Mouse (Mus musculus) embryonic facial prominence, embryonic 12.5 days (tissue): Measurements from ENCODE around the gene Glrx3. TPM values are rescaled to one million over a fixed set of nuclear protein-coding genes. Genes with fewer than 3 reads are reported as not detected.

Source experiments
- polyA plus RNA-seq: library from polyadenylated mRNA; unstranded; fragments of >200 nt; fragmentation: Nextera tagmentation; extraction: Ambion mirVana; gene quantifications from 2 replicates; pipeline ENCODE4 v1.2.1, GENCODE M21; 2016

Glrx3 gene
- polyA plus RNA-seq, 1 experiment from 2014 or later: 255 TPM

Other genes starting within 250 kb of the Glrx3 start
- gene Ebf3, start 123.2 kb upstream of the Glrx3 start, polyA plus RNA-seq: 15.5 and 21.1 TPM in 2 replicates
- gene 9430038I01Rik, start 26.9 kb upstream of the Glrx3 start, polyA plus RNA-seq: 26.8 and 27.5 TPM in 2 replicates